23 mouse cellular contexts compared by ENCODE assay signal in genomic region chr8:60393675-60394074, GRCm38 (mm10).
"Had no signal": no experiment of that assay in that cellular context is flagged by ENCODE, and none has a peak within 500 bp of the region (broad histone marks: within the 10 kb centered on the region; RNA-seq: fewer than 3 reads in every experiment).

No protein-coding gene starts in this region.

- H3K9ac ChIP-seq: liver, postnatal 0 days; lung, embryonic 15.5 days; midbrain, embryonic 12.5 days; neural tube, embryonic 13.5 days; neural tube, embryonic 15.5 days had no signal

- H3K4me2 ChIP-seq: lung, embryonic 15.5 days; midbrain, embryonic 12.5 days; neural tube, embryonic 13.5 days; neural tube, embryonic 15.5 days had no signal

- H3K9me3 ChIP-seq: lung, embryonic 15.5 days; megakaryocyte, embryonic 14.5 days; midbrain, embryonic 10.5 days; midbrain, embryonic 12.5 days; neural tube, embryonic 13.5 days; neural tube, embryonic 15.5 days had no signal

- H3K36me3 ChIP-seq: lung, embryonic 15.5 days; midbrain, embryonic 10.5 days; midbrain, embryonic 12.5 days; neural tube, embryonic 13.5 days; neural tube, embryonic 15.5 days had no signal

- H3K4me3 ChIP-seq: lung, embryonic 15.5 days; megakaryocyte, embryonic 14.5 days; midbrain, embryonic 10.5 days; midbrain, embryonic 12.5 days; myocyte; neural tube, embryonic 13.5 days; neural tube, embryonic 15.5 days had no signal

- H3K27ac ChIP-seq: lung, embryonic 15.5 days; macrophage; midbrain, embryonic 10.5 days; midbrain, embryonic 12.5 days; neural tube, embryonic 13.5 days; neural tube, embryonic 15.5 days had no signal

- ATAC-seq: liver, postnatal 0 days; lung, postnatal 0 days; midbrain, embryonic 16.5 days had no signal

- H3K27me3 ChIP-seq: lung, embryonic 15.5 days; megakaryocyte, embryonic 14.5 days; midbrain, embryonic 12.5 days; neural tube, embryonic 13.5 days; neural tube, embryonic 15.5 days had no signal

- H3K4me1 ChIP-seq: lung, embryonic 15.5 days; megakaryocyte, embryonic 14.5 days; midbrain, embryonic 10.5 days; midbrain, embryonic 12.5 days; neural tube, embryonic 13.5 days; neural tube, embryonic 15.5 days had no signal

- DNase-seq: liver, postnatal 0 days; lung, adult 2 months; lung, postnatal 14 days; lung, postnatal 36 days; midbrain, embryonic 14.5 days; retina, postnatal 1 day; right cerebral cortex, adult 18-20 months; right cerebral cortex, postnatal 25 days; right cerebral cortex, postnatal 4 days; spleen, adult 18-20 months; thymus, adult 18-20 months; thymus, postnatal 14 days; thymus, postnatal 36 days had no signal
